Mouse (Mus musculus) liver, adult (tissue): ENCODE measurements around the gene Ap3d1.

ENCODE experiments used
- GATA4 ChIP-seq: IDR thresholded peaks from 2 replicates; pipeline ENCODE4 v1.6.1; 2014; ENCODE audit warnings: mild to moderate bottlenecking, low read length; ENCODE audit not compliant: insufficient replicate concordance

The Ap3d1 gene

GRCm38 (mm10) chr10:80701721-80702535, 40.1 kb downstream of the Ap3d1 start, which contains the start of the genes Mob3a and Izumo4:
Gene Mob3a (minus strand): TSS chr10:80701977.
Gene Izumo4 (plus strand): TSS chr10:80702184.
- TF ChIP-seq GATA4, result peak; percentile 9; the same call in 1 of the 2 replicates

GRCm38 (mm10) chr10:80700732-80701131, 41.3 kb downstream of the Ap3d1 start:
- TF ChIP-seq GATA4, result no peak

GRCm38 (mm10) chr10:80700038-80700504, 42.0 kb downstream of the Ap3d1 start:
- TF ChIP-seq GATA4, result no peak

- no peak for TF ChIP-seq GATA4
These were observed 43.5 kb downstream of the Ap3d1 start for GRCm38 (mm10) chr10:80698605-80699004.

- TF ChIP-seq GATA4, result no peak
These were observed 44.3 kb downstream of the Ap3d1 start for GRCm38 (mm10) chr10:80697812-80698211.

- TF ChIP-seq GATA4, result no peak
These were observed 44.7 kb downstream of the Ap3d1 start for GRCm38 (mm10) chr10:80697393-80697787.

GRCm38 (mm10) chr10:80696502-80697392, 45.3 kb downstream of the Ap3d1 start:
- no peak for TF ChIP-seq GATA4

GRCm38 (mm10) chr10:80695801-80696501, 46.1 kb downstream of the Ap3d1 start:
- no peak for TF ChIP-seq GATA4

- TF ChIP-seq GATA4, result no peak
These were observed 46.9 kb downstream of the Ap3d1 start for GRCm38 (mm10) chr10:80695186-80695585.

GRCm38 (mm10) chr10:80694159-80694938, 47.7 kb downstream of the Ap3d1 start:
- TF ChIP-seq GATA4, result no peak

- no peak for TF ChIP-seq GATA4
These were observed 48.5 kb downstream of the Ap3d1 start for GRCm38 (mm10) chr10:80693401-80694045.

- no peak for TF ChIP-seq GATA4
These were observed 49.6 kb downstream of the Ap3d1 start for GRCm38 (mm10) chr10:80692249-80693165.

GRCm38 (mm10) chr10:80687850-80688249, 54.2 kb downstream of the Ap3d1 start:
- no peak for TF ChIP-seq GATA4
